Mouse (Mus musculus): ENCODE data around the gene Olfr457. TPM values are rescaled to one million over a fixed set of nuclear protein-coding genes. Genes with fewer than 3 reads are reported as not detected.

Gene Olfr457
- total RNA-seq, 2 experiments from 2014 or later, result not detected

Other genes starting within 250 kb of the Olfr457 start
- gene Gstk1, start 230.4 kb downstream of the Olfr457 start, total RNA-seq (2021), result 1 to 10 TPM; 3.4 to 4.1 TPM
- gene Tmem139, start 214.4 kb downstream of the Olfr457 start, total RNA-seq (2021), result not detected
- 10 to 100 TPM; 45.5 to 49.7 TPM for gene Casp2, start 211.3 kb downstream of the Olfr457 start, total RNA-seq (2021)
- gene Clcn1, start 189.7 kb downstream of the Olfr457 start, total RNA-seq (2021), result 1 to 10 TPM; 6.6 to 7.7 TPM
- 10 to 100 TPM; 83.4 to 92.0 TPM for gene Fam131b, start 151.7 kb downstream of the Olfr457 start, total RNA-seq (2021)
- 10 to 100 TPM; 43.9 to 49.8 TPM for gene Zyx, start 126.7 kb downstream of the Olfr457 start, total RNA-seq (2021)
- gene Epha1, start 103.1 kb downstream of the Olfr457 start, total RNA-seq (2021), result under 1 TPM; 0.14 to 0.18 TPM
- gene Tas2r143, start 76.1 kb downstream of the Olfr457 start, total RNA-seq (2021), result not detected
- gene Tas2r135, start 70.9 kb downstream of the Olfr457 start, total RNA-seq (2021), result under 1 TPM in 1 of 2 experiments, not detected in 1; 0.36 TPM
- gene Tas2r126, start 41.8 kb downstream of the Olfr457 start, total RNA-seq (2021), result not detected
- not detected for gene Olfr458, start 11.1 kb downstream of the Olfr457 start, total RNA-seq (2021)
- gene Olfr456, start 10.9 kb upstream of the Olfr457 start, total RNA-seq (2021), result not detected
- gene Olfr455, start 71.3 kb upstream of the Olfr457 start, total RNA-seq (2021), result not detected
- not detected for gene Tcaf3, start 121.4 kb upstream of the Olfr457 start, total RNA-seq (2021)
- gene Tcaf2, start 168.9 kb upstream of the Olfr457 start, total RNA-seq (2021), result 1 to 10 TPM; 2.2 to 2.4 TPM
- 100 to 1,000 TPM; 270 to 290 TPM for gene Tcaf1, start 233.8 kb upstream of the Olfr457 start, total RNA-seq (2021)

Measured in left cerebral cortex, postnatal 4 days (tissue).